Mouse (Mus musculus): ENCODE measurements around the gene Nrxn1.

DNA sequence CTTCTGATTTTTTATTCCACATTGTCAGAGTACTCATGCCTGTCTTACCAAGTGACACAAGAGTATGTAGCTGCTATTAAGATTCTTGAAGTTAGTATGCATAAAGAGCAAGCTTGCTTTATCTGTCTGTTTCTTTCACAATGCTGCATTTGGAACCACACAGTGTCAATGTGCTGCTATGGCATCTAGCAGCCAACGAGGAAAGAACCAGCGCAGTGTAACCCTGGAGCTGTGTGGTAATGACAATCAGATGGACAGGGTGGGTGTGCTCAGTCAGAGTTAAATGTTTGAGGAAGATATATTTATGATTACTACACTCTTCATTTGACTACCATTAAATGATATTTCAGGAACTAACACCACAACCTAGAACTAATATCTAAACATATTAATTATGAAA lies 102.1 kb downstream of the Nrxn1 start:
- TF ChIP-seq HCFC1 (IDR thresholded peaks at IDR 0.05; ENCODE audit: low read depth, low read length) (no peak), CTCF (IDR thresholded peaks at IDR 0.05 in 2 of 3, conservative IDR thresholded peaks at IDR 0.05 in 1 of 3; ENCODE audit: control insufficient read depth in 1 of 3, insufficient read depth in 1 of 3, low read depth in 2 of 3, low read length in 3 of 3, poor library complexity in 1 of 3, severe bottlenecking in 1 of 3) (no peak), MAX (IDR thresholded peaks at IDR 0.05; ENCODE audit: low read length) (no peak), MXI1 (IDR thresholded peaks at IDR 0.05; ENCODE audit: low read depth, low read length) (no peak), ZNF384 (IDR thresholded peaks at IDR 0.05; ENCODE audit: low read depth, low read length) (no peak), GATA1 (IDR thresholded peaks at IDR 0.05; ENCODE audit: low read depth, low read length) (no peak)

Measured in MEL (cell line).